Mouse (Mus musculus): ENCODE measurements around the gene Ptprs.

The Ptprs gene

DNA sequence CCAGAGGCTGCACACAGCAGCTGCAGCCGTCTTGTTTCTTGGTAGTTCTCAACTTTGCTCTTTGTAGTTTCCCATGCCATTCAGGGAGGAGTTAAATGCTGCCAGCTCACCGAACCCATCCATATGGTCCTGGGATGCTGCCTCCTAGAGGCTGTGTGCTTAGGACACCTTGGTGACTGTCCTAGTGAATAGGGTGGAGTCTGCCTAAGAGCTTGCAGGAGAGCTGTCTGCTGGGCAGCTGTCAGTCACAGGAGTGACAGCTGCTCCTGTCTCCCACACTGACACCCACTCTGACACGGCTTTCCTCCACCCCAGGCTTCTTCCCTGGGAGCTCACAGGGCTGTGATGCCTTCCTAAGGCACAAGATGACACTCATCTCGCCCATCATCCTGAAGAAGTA is 104.2 kb downstream of the Ptprs start:
- DNase-seq: no peak

DNA sequence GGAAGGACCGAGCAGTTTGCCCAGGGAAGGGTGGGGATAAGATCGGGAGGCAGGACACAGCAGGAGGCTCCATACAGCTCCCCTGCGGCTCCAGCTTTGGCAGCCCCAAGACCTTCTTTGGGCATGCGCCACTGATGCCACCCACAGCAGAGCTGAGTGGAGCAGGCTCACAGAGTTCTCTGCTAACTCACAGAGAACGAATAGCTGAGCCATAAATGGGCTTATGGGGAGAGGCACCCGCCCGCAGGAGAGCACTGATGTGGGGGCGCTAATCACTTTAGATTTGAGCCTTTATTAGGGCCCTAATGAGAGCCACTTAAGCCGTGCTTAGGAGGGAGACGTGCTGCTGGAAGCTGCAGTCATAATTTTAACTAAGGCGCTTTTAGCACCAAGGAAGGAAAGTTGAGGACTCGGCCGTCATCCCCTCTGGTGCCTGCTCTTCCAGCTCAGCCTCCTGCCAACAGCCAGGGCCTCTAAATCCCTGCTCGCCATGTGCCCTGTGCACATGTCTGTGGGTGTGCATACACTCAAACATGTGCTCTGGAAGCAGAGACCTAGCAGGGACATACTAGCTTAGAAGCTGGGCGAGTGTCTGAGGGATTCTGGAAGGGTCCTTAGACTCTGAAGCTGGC is 105.1 kb downstream of the Ptprs start:
- no peak for DNase-seq

DNA sequence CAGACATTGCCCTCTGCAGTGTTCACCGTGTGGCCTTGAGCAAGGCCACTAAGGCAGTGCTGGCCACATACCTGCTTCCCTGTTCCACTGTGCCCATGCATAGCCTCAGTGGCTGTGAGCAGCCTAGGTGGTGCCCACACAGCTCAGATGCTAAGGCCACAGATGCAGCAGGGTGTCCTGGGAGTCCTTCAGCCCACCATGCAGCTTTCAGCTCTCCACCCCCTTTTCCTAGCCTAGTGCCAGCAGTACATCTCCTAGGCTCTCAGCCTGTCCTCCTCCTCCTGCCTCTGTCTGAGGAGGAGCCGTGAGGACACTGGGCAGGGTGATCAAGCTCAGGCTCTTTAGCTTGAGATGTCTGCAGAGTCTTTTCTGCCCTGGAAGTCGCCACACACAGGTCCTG is 106.2 kb downstream of the Ptprs start:
- DNase-seq: no peak

DNA sequence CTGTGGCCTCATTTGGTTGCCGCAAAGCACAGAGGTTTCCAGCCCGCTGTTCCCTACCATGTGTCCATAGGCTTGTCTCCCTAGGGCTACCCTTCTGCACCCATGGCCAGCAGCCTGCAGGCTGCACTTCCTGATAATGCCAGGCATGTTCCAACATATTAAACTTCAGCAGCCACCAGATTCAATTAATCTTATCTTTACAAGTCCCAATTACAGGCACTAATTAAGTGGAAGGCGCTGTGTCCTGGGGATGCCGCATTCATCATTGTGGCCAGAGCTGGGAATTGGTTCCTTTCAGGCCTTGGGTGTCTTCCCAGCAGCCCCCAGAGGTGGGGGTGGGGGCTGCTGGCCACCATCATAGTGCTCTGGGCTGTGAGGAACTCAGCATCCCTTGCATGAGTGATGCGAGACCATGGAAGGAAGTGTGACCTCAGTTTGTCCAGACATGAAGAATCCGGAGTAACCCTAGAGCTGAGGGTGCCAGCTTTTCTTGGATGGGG is 107.9 kb downstream of the Ptprs start:
- DNase-seq: no peak

DNA sequence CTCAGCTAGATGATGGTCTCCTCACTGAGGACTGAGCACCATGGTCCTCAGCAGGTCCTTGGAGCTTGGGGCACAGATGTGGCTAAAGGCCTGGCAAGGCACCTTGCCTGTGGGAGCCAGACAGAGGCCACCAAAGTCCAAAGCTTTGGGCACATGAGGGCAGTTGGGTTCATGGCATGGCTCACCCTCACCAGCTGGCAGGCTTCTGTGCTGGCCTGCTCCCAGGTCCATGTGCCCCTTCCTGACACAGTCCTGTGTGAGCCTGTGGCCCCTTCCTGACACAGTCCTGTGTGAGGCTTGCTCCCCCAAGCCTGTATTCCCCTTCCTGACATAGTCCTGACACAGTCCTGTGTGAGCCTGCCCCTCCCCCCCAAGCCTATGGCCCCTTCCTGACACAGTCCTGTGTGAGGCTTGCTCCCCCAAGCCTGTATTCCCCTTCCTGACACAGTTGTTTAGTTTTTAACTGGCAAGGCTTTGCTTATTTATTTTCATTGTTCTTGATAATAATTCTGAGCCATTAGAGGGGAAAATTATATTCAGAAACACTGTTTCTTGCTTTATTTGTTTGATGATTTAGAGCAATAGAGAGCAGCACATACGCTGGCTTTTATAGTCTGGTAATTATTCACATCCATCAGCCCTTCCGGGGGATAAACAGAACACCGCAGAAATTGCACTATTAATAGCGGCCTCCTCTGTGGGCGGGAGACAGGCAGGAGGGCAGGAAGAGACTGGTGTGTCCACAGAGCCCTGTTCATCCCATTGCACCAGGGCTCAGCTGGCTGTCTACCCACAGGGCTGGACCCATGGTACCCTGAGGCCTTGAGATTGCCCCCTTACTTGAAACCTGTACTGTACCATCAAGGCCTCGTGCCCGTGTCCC is 110.3 kb downstream of the Ptprs start:
- DNase-seq: no peak

All from heart, adult 11 months (tissue).